Mouse (Mus musculus): ENCODE results near the gene Nrd1. TPM values are rescaled to one million over a fixed set of nuclear protein-coding genes. Genes with fewer than 3 reads are reported as not detected.

The Nrd1 gene
- polyA plus RNA-seq, 1 experiment from 2014 or later: 73.6 TPM

DNA sequence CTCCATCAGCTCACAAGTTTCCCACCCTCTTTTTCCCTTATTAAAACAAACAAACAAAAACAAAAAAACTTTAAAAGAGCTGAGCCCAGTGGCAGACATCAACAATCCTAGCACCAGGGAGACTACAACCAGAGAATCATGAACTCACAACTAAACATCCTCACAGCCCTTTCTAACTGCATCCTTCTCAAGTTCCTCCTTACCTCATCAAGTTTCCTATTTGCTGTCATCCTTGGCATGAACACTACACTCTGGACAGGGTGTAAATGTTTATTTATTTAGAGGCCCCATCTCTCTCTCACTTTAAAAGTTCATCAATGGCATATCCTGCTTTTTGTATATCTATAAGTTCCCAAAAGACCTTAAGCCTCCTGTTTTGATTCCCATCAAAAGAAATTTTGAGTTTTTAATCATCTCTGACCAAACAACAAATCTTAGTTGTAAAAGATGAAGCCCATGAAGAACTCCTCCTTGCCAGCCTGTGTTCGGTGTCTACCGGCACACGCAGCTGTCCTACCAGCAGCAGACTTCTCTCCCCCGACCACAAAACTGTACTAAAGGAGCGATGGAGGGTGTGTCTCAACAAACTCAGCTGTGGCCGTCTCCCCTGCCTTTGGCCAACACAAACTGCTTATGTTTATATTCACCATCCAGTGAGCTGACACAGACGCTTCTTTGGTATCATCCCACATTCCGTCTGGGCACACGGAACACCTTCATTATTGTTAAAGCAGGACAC, 102.9 kb downstream of the Nrd1 start:
- 78% methylated on average over 9 of the region's 9 CpGs for WGBS
- no peak for ATAC-seq (ENCODE audit: low FRiP score, low read depth)
- Histone ChIP-seq H3K4me1 (replicated peaks) (no peaks in the 10 kb centered on the region), H3K27me3 (no peaks in the 10 kb centered on the region), H3K4me3 (no peak overlapping the region), H3K9ac (no peak overlapping the region), H3K4me2 (no peak overlapping the region), H3K27ac (replicated peaks) (no peak overlapping the region), H3K36me3 (peaks cover 4% of the 10 kb centered on the region; the same call in 1 of the 2 replicates), H3K9me3 (no peaks in the 10 kb centered on the region)

DNA sequence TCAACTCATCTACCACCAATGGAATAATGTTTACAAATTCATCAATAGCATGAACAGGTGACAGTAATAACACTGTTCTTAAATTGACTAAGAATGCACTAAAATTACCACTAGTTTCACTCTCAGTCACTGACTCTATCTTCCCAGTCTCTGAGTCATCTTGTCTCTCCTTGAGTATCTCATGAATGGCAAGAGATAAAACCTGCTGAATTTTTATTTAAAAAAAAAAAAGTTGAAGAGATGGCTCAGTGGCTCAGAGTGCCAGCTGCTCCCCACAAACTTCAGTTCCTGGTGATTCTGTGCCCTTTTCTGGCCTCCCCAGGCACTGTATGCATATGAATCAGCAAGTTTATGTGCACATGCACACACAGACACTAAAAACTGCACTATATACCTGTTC, 104.8 kb downstream of the Nrd1 start:
- H3K4me2 ChIP-seq: no peak overlapping the region
- H3K9me3 ChIP-seq: no peaks in the 10 kb centered on the region
- H3K4me1 ChIP-seq (replicated peaks): no peaks in the 10 kb centered on the region
- no peak overlapping the region for H3K4me3 ChIP-seq
- ATAC-seq (ENCODE audit: low FRiP score, low read depth): no peak
- H3K9ac ChIP-seq: no peak overlapping the region
- H3K36me3 ChIP-seq: peaks cover 2% of the 10 kb centered on the region; the same call in 1 of the 2 replicates
- H3K27ac ChIP-seq (replicated peaks): no peak overlapping the region
- H3K27me3 ChIP-seq: no peaks in the 10 kb centered on the region

DNA sequence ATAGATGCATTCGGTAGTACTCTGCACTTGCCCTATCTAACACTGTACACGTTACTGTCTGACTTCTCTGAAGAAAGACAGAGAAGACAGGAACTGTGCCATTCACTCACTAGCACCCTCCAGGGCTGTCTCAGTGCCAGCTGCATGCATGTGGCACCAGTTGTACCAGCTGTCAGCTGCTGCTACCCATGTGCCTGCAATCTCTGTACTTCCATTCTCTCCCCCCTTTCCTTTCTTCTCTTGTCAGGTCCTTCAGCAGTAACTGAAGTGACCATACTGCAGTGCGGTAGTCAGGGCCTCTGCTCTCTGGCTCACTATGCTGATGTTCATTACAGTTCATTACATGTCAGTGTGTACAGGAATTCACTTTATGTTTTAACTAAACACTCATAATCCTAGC, 105.6 kb downstream of the Nrd1 start:
- peak; percentile 63; the same call in 1 of the 2 replicates for ATAC-seq (ENCODE audit: low FRiP score, low read depth)
- H3K4me1 ChIP-seq (replicated peaks): no peaks in the 10 kb centered on the region
- 55% methylated on average over 3 of the region's 3 CpGs for WGBS

DNA sequence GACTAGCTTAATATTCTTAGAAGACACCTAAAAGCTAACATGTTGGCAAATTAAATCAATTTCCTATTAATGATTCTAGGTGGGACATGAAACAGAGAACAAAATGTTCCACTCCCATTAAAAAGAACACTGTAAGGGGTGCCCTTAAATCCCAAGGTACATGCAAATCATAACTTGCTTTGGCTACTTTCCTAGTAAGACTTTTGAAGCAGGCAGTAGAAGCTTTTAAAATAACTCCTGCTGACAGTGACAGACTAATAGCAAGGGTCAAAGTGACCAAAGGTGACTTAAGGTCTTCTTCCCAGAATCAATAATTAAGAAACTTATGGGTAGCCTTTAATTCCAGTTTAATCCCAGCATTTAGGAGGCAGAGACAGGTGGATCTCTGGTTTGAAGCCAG, 106.1 kb downstream of the Nrd1 start:
- H3K4me2 ChIP-seq: no peak overlapping the region
- no peaks in the 10 kb centered on the region for H3K27me3 ChIP-seq
- no peaks in the 10 kb centered on the region for H3K9me3 ChIP-seq
- no peak overlapping the region for H3K9ac ChIP-seq
- H3K27ac ChIP-seq (replicated peaks): no peak overlapping the region
- H3K36me3 ChIP-seq: no peaks in the 10 kb centered on the region
- no peak for ATAC-seq (ENCODE audit: low FRiP score, low read depth)
- no peaks in the 10 kb centered on the region for H3K4me1 ChIP-seq (replicated peaks)
- no peak overlapping the region for H3K4me3 ChIP-seq

More for the DNA sequence above, 105.6 kb downstream of the Nrd1 start:
- Histone ChIP-seq H3K27ac (replicated peaks) (no peak overlapping the region), H3K27me3 (no peaks in the 10 kb centered on the region), H3K9ac (no peak overlapping the region), H3K9me3 (no peaks in the 10 kb centered on the region), H3K4me2 (no peak overlapping the region), H3K4me3 (no peak overlapping the region), H3K36me3 (no peaks in the 10 kb centered on the region)

DNA sequence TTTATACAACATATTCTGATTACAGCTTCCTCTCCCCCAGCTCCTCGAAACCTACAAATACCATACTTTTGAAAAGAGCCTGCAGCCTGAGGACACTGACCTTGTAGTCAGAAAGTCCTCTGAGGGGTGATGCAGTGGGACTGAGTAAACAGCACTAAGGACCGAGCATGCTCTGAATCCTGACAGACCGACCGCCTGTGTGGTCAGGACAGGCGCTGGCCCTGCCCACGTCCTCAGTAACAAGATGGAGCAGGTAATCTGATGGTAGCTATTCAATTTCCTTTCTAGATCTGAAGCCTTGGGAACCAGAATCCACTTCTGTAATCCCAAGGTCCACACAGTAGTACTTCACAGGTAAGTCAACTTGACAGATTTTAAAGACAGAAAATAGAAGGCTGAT, 108.6 kb downstream of the Nrd1 start:
- no peak for ATAC-seq (ENCODE audit: low FRiP score, low read depth)
- Histone ChIP-seq H3K4me2 (no peak overlapping the region), H3K4me1 (replicated peaks) (no peaks in the 10 kb centered on the region; the same call in 1 of the 2 replicates), H3K9ac (no peak overlapping the region), H3K27me3 (no peaks in the 10 kb centered on the region), H3K27ac (replicated peaks) (no peak overlapping the region), H3K36me3 (no peaks in the 10 kb centered on the region), H3K9me3 (no peaks in the 10 kb centered on the region), H3K4me3 (no peak overlapping the region)
- 89% methylated on average over 6 of the region's 6 CpGs for WGBS

DNA sequence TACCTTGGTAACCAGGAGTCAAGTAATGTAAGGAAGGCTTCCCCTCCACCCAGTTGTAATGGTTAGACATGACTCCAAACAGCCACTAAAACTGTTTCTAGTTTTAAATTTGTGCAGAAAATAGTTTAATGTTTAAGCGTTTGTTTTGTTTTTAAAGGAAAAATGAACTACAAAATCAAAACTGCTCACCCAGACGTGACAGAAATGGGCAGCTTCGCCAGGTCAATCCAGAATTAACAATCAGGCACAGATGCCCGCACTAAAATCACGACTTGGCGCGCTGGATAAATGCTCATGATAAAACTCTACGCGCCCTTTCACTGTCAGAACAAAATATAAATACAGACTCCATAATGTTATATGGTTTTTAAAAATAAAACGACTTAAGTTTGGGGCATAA, 109.2 kb downstream of the Nrd1 start:
- no peak overlapping the region for H3K9ac ChIP-seq
- H3K4me1 ChIP-seq (replicated peaks): no peaks in the 10 kb centered on the region; the same call in 1 of the 2 replicates
- no peaks in the 10 kb centered on the region for H3K9me3 ChIP-seq
- H3K27me3 ChIP-seq: no peaks in the 10 kb centered on the region
- no peak overlapping the region for H3K4me3 ChIP-seq
- no peak overlapping the region for H3K4me2 ChIP-seq
- H3K36me3 ChIP-seq: no peaks in the 10 kb centered on the region
- WGBS: 92% methylated on average over 10 of the region's 10 CpGs
- no peak overlapping the region for H3K27ac ChIP-seq (replicated peaks)
- ATAC-seq (ENCODE audit: low FRiP score, low read depth): no peak

DNA sequence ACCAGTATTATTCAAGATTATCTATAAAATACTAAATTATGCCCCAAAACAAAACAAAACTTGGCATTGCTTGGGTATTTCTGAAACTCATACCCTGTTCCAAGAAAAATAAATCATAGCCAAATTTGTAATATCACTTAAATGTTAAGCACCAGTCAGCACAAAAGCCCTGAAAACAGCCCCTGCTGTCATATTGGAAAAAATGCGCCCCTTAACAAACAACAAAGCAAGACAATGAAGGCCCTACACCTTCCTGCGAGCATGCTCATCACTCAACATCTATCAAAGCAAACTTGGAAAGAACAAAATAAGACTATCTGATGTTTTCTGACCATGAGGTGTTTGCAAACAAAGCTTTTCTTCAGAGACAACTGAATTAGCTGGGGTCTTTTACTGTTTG, 110.5 kb downstream of the Nrd1 start:
- H3K36me3 ChIP-seq: no peaks in the 10 kb centered on the region
- H3K4me2 ChIP-seq: no peak overlapping the region
- no peak for ATAC-seq (ENCODE audit: low FRiP score, low read depth)
- H3K27ac ChIP-seq (replicated peaks): no peak overlapping the region
- peaks cover 2% of the 10 kb centered on the region; the same call in 1 of the 2 replicates for H3K4me1 ChIP-seq (replicated peaks)
- no peak overlapping the region for H3K4me3 ChIP-seq
- 88% methylated on average over 2 of the region's 2 CpGs for WGBS
- no peak overlapping the region for H3K9ac ChIP-seq
- no peaks in the 10 kb centered on the region for H3K9me3 ChIP-seq
- no peaks in the 10 kb centered on the region for H3K27me3 ChIP-seq

MicroRNA genes within 50 kb of the gene (microRNA counts, 519-probe panel; counts per million panel counts)
- microRNA mmu-miR-761: 2,485 counts per million, percentile 39 among the panel's probes with 10 or more counts

Small RNA genes lying within 50 kb of the gene (microRNA-seq; reads per million reads assigned to microRNA genes)
- gene Mir761: not detected

Other genes with a start within 250 kb of the Nrd1 start
- gene Zfyve9, start 219.9 kb upstream of the Nrd1 start, polyA plus RNA-seq (2015; fragmentation: Nextera tagmentation; extraction: Ambion mirVana): 5.2 and 6.6 TPM in 2 replicates
- 146 and 156 TPM in 2 replicates for gene Btf3l4, start 167.0 kb upstream of the Nrd1 start, polyA plus RNA-seq (2015; fragmentation: Nextera tagmentation; extraction: Ambion mirVana)
- 67.3 and 71.5 TPM in 2 replicates for gene Txndc12, start 166.1 kb upstream of the Nrd1 start, polyA plus RNA-seq (2015; fragmentation: Nextera tagmentation; extraction: Ambion mirVana)
- gene Kti12, start 152.9 kb upstream of the Nrd1 start, polyA plus RNA-seq (2015; fragmentation: Nextera tagmentation; extraction: Ambion mirVana): 24.7 and 24.9 TPM in 2 replicates
- 0.97 and 1.1 TPM in 2 replicates for gene A730015C16Rik, start 152.0 kb upstream of the Nrd1 start, polyA plus RNA-seq (2015; fragmentation: Nextera tagmentation; extraction: Ambion mirVana)
- 176 and 193 TPM in 2 replicates for gene Rab3b, start 121.6 kb upstream of the Nrd1 start, polyA plus RNA-seq (2015; fragmentation: Nextera tagmentation; extraction: Ambion mirVana)
- gene Osbpl9, start 201.6 kb downstream of the Nrd1 start, polyA plus RNA-seq (2015; fragmentation: Nextera tagmentation; extraction: Ambion mirVana): 72.0 and 77.5 TPM in 2 replicates
- gene Calr4, start 233.8 kb downstream of the Nrd1 start, polyA plus RNA-seq (2015; fragmentation: Nextera tagmentation; extraction: Ambion mirVana): 1.8 and 2.2 TPM in 2 replicates

Measured in hindbrain, embryonic 15.5 days (tissue).